Mouse (Mus musculus) liver, embryonic 13.5 days (tissue): ENCODE data around the gene Mettl2. TPM values are rescaled to one million over a fixed set of nuclear protein-coding genes. Genes with fewer than 3 reads are reported as not detected.
A peak's percentile ranks its signal among the peaks of the same experiment; 100 is the strongest.

ENCODE experiments used
- ATAC-seq: fragments of 200-750 bp; cut with Nextera tagmentation; 2 replicates; pipeline ENCODE4 v1.8.0; 2017; ENCODE audit warnings: low read depth, mild to moderate bottlenecking, moderate number of reproducible peaks, moderate library complexity
- DNase-seq: peaks from one replicate; pipeline ENCODE4 v3.0.0; 2022
- H3K27ac ChIP-seq: fragments of 300-500 bp; sonication (generic); 2 replicates; pipeline ENCODE4 v1.5.1; 2015; ENCODE audit warnings: moderate library complexity, mild to moderate bottlenecking, inconsistent platforms
- H3K27me3 ChIP-seq: fragments of 300-500 bp; sonication (generic); 2 replicates; pipeline ENCODE4 v1.6.1; 2015; ENCODE audit warnings: mild to moderate bottlenecking, inconsistent platforms
- H3K36me3 ChIP-seq: fragments of 300-500 bp; sonication (generic); 2 replicates; pipeline ENCODE4 v1.6.1; 2015; ENCODE audit warnings: mild to moderate bottlenecking, inconsistent platforms
- H3K4me1 ChIP-seq: fragments of 300-500 bp; sonication (generic); replicated peaks from 2 replicates; pipeline ENCODE4 v1.6.1; 2015; ENCODE audit warnings: inconsistent platforms
- H3K4me2 ChIP-seq: fragments of 300-500 bp; sonication (generic); 2 replicates; pipeline ENCODE4 v1.6.1; 2015; ENCODE audit warnings: inconsistent platforms, mild to moderate bottlenecking, moderate library complexity
- H3K4me3 ChIP-seq: fragments of 300-500 bp; sonication (generic); replicated peaks from 2 replicates; pipeline ENCODE4 v1.5.1; 2015; ENCODE audit warnings: mild to moderate bottlenecking, inconsistent platforms
- H3K9ac ChIP-seq: fragments of 300-500 bp; sonication (generic); 2 replicates; pipeline ENCODE4 v1.6.1; 2015; ENCODE audit warnings: mild to moderate bottlenecking, inconsistent platforms
- H3K9me3 ChIP-seq: fragments of 300-500 bp; sonication (generic); replicated peaks from 2 replicates; pipeline ENCODE4 v1.6.1; 2016; ENCODE audit warnings: inconsistent platforms
- WGBS: fragments of 180-500 bp; shearing (Covaris S2); methylation state at CpG from one replicate; pipeline ENCODE4 v1.1.7; 2015; ENCODE audit not compliant: insufficient replicate concordance; 5-methylcytosine and 5-hydroxymethylcytosine counted together
- polyA plus RNA-seq: library from polyadenylated mRNA; unstranded; fragments of >200 nt; fragmentation: Nextera tagmentation; extraction: Ambion mirVana; gene quantifications from 2 replicates; pipeline ENCODE4 v1.2.1, GENCODE M21; 2015

The Mettl2 gene
- polyA plus RNA-seq, 1 experiment from 2014 or later = 23.7 TPM

- WGBS = 2% methylated on average over 35 of the region's 35 CpGs
- peak overlapping the region; percentile 98 for H3K4me3 ChIP-seq
- peak overlapping the region; percentile 94 for H3K4me2 ChIP-seq
- DNase-seq (peak; percentile 43), ATAC-seq (peak; percentile 22)
- no peaks in the 10 kb centered on the region for H3K27me3 ChIP-seq
- no peaks in the 10 kb centered on the region for H3K9me3 ChIP-seq
- H3K27ac ChIP-seq = peak overlapping the region; percentile 95
- peaks cover 25% of the 10 kb centered on the region for H3K36me3 ChIP-seq
- peaks cover 44% of the 10 kb centered on the region for H3K4me1 ChIP-seq
- peak overlapping the region; percentile 100 for H3K9ac ChIP-seq
These were observed 54.4 kb downstream of the Mettl2 start for GRCm38 (mm10) chr11:105180471-105181091.

GRCm38 (mm10) chr11:105181126-105181637 is 55.0 kb downstream of the Mettl2 start:
- peaks cover 46% of the 10 kb centered on the region for H3K4me1 ChIP-seq
- peak; percentile 93 for ATAC-seq
- H3K9ac ChIP-seq = peak overlapping the region; percentile 100
- no peaks in the 10 kb centered on the region for H3K9me3 ChIP-seq
- H3K27ac ChIP-seq = peak overlapping the region; percentile 95
- H3K27me3 ChIP-seq = no peaks in the 10 kb centered on the region
- peak overlapping the region; percentile 98 for H3K4me3 ChIP-seq
- peak; percentile 87 for DNase-seq
- H3K4me2 ChIP-seq = peak overlapping the region; percentile 94
- under 1% methylated on average over 60 of the region's 60 CpGs for WGBS
- peaks cover 31% of the 10 kb centered on the region for H3K36me3 ChIP-seq

- H3K27me3 ChIP-seq = no peaks in the 10 kb centered on the region
- peaks cover 38% of the 10 kb centered on the region for H3K36me3 ChIP-seq
- peaks cover 51% of the 10 kb centered on the region for H3K4me1 ChIP-seq
- H3K9ac ChIP-seq = peak overlapping the region; percentile 100
- H3K4me3 ChIP-seq = peak overlapping the region; percentile 98
- ATAC-seq (peak; percentile 52), DNase-seq (peak; percentile 51)
- peak overlapping the region; percentile 95 for H3K27ac ChIP-seq
- H3K9me3 ChIP-seq = no peaks in the 10 kb centered on the region
- WGBS = 4% methylated on average over 73 of the region's 89 CpGs
- peak overlapping the region; percentile 94 for H3K4me2 ChIP-seq
These were observed 55.6 kb downstream of the Mettl2 start for GRCm38 (mm10) chr11:105181689-105182460.

GRCm38 (mm10) chr11:105182461-105182855 is 56.2 kb downstream of the Mettl2 start:
- Histone ChIP-seq H3K9me3 (no peaks in the 10 kb centered on the region), H3K27me3 (no peaks in the 10 kb centered on the region), H3K4me1 (peaks cover 53% of the 10 kb centered on the region), H3K4me3 (peak overlapping the region; percentile 98), H3K27ac (peak overlapping the region; percentile 95), H3K36me3 (peaks cover 41% of the 10 kb centered on the region), H3K4me2 (peak overlapping the region; percentile 94), H3K9ac (peak overlapping the region; percentile 100)
- 4% methylated on average over 4 of the region's 4 CpGs for WGBS
- ATAC-seq (no peak), DNase-seq (no peak)

GRCm38 (mm10) chr11:105184678-105185077 is 58.5 kb downstream of the Mettl2 start:
- DNase-seq (no peak), ATAC-seq (no peak)
- no peaks in the 10 kb centered on the region for H3K27me3 ChIP-seq
- H3K36me3 ChIP-seq = peaks cover 51% of the 10 kb centered on the region
- WGBS = 84% methylated on average over 3 of the region's 3 CpGs
- H3K4me2 ChIP-seq = no peak overlapping the region
- H3K27ac ChIP-seq = no peak overlapping the region
- H3K4me3 ChIP-seq = no peak overlapping the region
- H3K9me3 ChIP-seq = no peaks in the 10 kb centered on the region
- H3K9ac ChIP-seq = no peak overlapping the region
- H3K4me1 ChIP-seq = peaks cover 53% of the 10 kb centered on the region

Other genes with a start within 250 kb of the Mettl2 start
- 0.17 and 0.19 TPM in 2 replicates for gene Efcab3, start 62.8 kb upstream of the Mettl2 start, polyA plus RNA-seq
- not detected in 2 replicates for gene Gm10842, start 20.5 kb downstream of the Mettl2 start, polyA plus RNA-seq
- gene Tlk2, start 52.4 kb downstream of the Mettl2 start, polyA plus RNA-seq = 8.0 and 8.3 TPM in 2 replicates
- gene Mrc2, start 166.2 kb downstream of the Mettl2 start, polyA plus RNA-seq = 0.98 and 1.1 TPM in 2 replicates